Mouse (Mus musculus) lung, embryonic 14.5 days (tissue): ENCODE data around the gene Rfng. TPM values are rescaled to one million over a fixed set of nuclear protein-coding genes. Genes with fewer than 3 reads are reported as not detected.
A peak's percentile ranks its signal among the peaks of the same experiment; 100 is the strongest.

Experiments used
- ATAC-seq: fragments of 200-750 bp; cut with Nextera tagmentation; 2 replicates; pipeline ENCODE4 v1.8.0; 2017; ENCODE audit warnings: mild to moderate bottlenecking, moderate TSS enrichment, moderate library complexity; ENCODE audit not compliant: insufficient read depth
- DNase-seq: peaks from one replicate; pipeline ENCODE4 v3.0.0-alpha.2; 2015
- H3K27ac ChIP-seq: fragments of 300-500 bp; sonication (generic); 2 replicates; pipeline ENCODE4 v1.5.1; 2014; ENCODE audit warnings: low read depth, mild to moderate bottlenecking, moderate library complexity
- H3K27me3 ChIP-seq: fragments of 300-500 bp; sonication (generic); 2 replicates; pipeline ENCODE4 v1.6.1; 2014; ENCODE audit warnings: low read length, control low read depth; ENCODE audit not compliant: insufficient read depth
- H3K36me3 ChIP-seq: fragments of 300-500 bp; sonication (generic); 2 replicates; pipeline ENCODE4 v1.6.1; 2014; ENCODE audit warnings: control low read depth; ENCODE audit not compliant: insufficient read depth
- H3K4me1 ChIP-seq: fragments of 300-500 bp; sonication (generic); 2 replicates; pipeline ENCODE4 v1.6.1; 2014; ENCODE audit warnings: antibody characterized with exemption, control low read depth; ENCODE audit not compliant: insufficient read depth
- H3K4me2 ChIP-seq: fragments of 300-500 bp; sonication (generic); 2 replicates; pipeline ENCODE4 v1.6.1; 2014; ENCODE audit warnings: mild to moderate bottlenecking
- H3K4me3 ChIP-seq: fragments of 300-500 bp; sonication (generic); 2 replicates; pipeline ENCODE4 v1.5.1; 2014; ENCODE audit warnings: low read depth, low read length
- H3K9ac ChIP-seq: fragments of 300-500 bp; sonication (generic); 2 replicates; pipeline ENCODE4 v1.6.1; 2014
- H3K9me3 ChIP-seq: fragments of 300-500 bp; sonication (generic); 2 replicates; pipeline ENCODE4 v1.6.1; 2016; ENCODE audit warnings: low read depth, low read length, control low read depth
- CTCF ChIP-seq: IDR thresholded peaks from 2 replicates; pipeline ENCODE4 v1.5.1; 2016; ENCODE audit warnings: antibody characterized with exemption, low read depth
- WGBS: fragments of 180-500 bp; shearing (Covaris S2); extraction: QIAGEN DNeasy Blood & Tissue Kit; methylation state at CpG from one replicate; pipeline ENCODE4 v1.1.7; 2014; 5-methylcytosine and 5-hydroxymethylcytosine counted together
- polyA plus RNA-seq: library from polyadenylated mRNA; unstranded; fragments of >200 nt; fragmentation: Nextera tagmentation; extraction: Ambion mirVana; gene quantifications from 2 replicates; pipeline ENCODE4 v1.2.1, GENCODE M21; 2014

Rfng gene
- polyA plus RNA-seq, 1 experiment from 2014 or later, result 34.0 TPM

GRCm38 (mm10) chr11:120822321-120822720 lies 38.3 kb upstream of the Rfng start:
- WGBS, result 47% methylated on average over 4 of the region's 4 CpGs
- no peaks in the 10 kb centered on the region for H3K9me3 ChIP-seq
- H3K4me1 ChIP-seq, result peaks cover 19% of the 10 kb centered on the region
- no peak for ATAC-seq
- H3K27ac ChIP-seq, result no peak overlapping the region
- peak overlapping the region; percentile 89 for H3K4me3 ChIP-seq
- peak overlapping the region; percentile 90 for H3K9ac ChIP-seq
- no peaks in the 10 kb centered on the region for H3K27me3 ChIP-seq
- no peak for TF ChIP-seq CTCF
- DNase-seq, result no peak
- H3K36me3 ChIP-seq, result peaks cover 54% of the 10 kb centered on the region
- peak overlapping the region; percentile 97 for H3K4me2 ChIP-seq

GRCm38 (mm10) chr11:120821076-120821922 lies 37.3 kb upstream of the Rfng start:
- H3K27ac ChIP-seq, result no peak overlapping the region
- H3K4me1 ChIP-seq, result peaks cover 19% of the 10 kb centered on the region
- no peak overlapping the region; the same call in 1 of the 2 replicates for H3K4me3 ChIP-seq
- H3K27me3 ChIP-seq, result no peaks in the 10 kb centered on the region
- ATAC-seq, result no peak
- H3K9ac ChIP-seq, result peak overlapping the region; percentile 30
- 80% methylated on average over 14 of the region's 14 CpGs for WGBS
- DNase-seq, result no peak
- H3K9me3 ChIP-seq, result no peaks in the 10 kb centered on the region
- peak overlapping the region; percentile 97 for H3K4me2 ChIP-seq
- H3K36me3 ChIP-seq, result peaks cover 64% of the 10 kb centered on the region
- no peak for TF ChIP-seq CTCF

GRCm38 (mm10) chr11:120820546-120820945 lies 36.5 kb upstream of the Rfng start:
- no peaks in the 10 kb centered on the region for H3K9me3 ChIP-seq
- H3K36me3 ChIP-seq, result peaks cover 72% of the 10 kb centered on the region
- no peak for TF ChIP-seq CTCF
- no peak overlapping the region for H3K9ac ChIP-seq
- no peak overlapping the region for H3K4me2 ChIP-seq
- WGBS, result 93% methylated on average over 14 of the region's 14 CpGs
- no peak overlapping the region for H3K27ac ChIP-seq
- DNase-seq, result no peak
- peaks cover 17% of the 10 kb centered on the region for H3K4me1 ChIP-seq
- no peak for ATAC-seq
- H3K27me3 ChIP-seq, result no peaks in the 10 kb centered on the region
- H3K4me3 ChIP-seq, result no peak overlapping the region

- DNase-seq (no peak), ATAC-seq (no peak)
- Histone ChIP-seq H3K9ac (no peak overlapping the region), H3K4me1 (peaks cover 10% of the 10 kb centered on the region), H3K4me2 (no peak overlapping the region), H3K4me3 (no peak overlapping the region), H3K9me3 (no peaks in the 10 kb centered on the region), H3K27ac (no peak overlapping the region), H3K36me3 (peaks cover 82% of the 10 kb centered on the region), H3K27me3 (no peaks in the 10 kb centered on the region)
- TF ChIP-seq CTCF, result no peak
- 89% methylated on average over 6 of the region's 6 CpGs for WGBS
These were observed 35.5 kb upstream of the Rfng start for GRCm38 (mm10) chr11:120819556-120819955.

- WGBS, result 94% methylated on average over 13 of the region's 13 CpGs
- H3K27me3 ChIP-seq, result no peaks in the 10 kb centered on the region
- no peaks in the 10 kb centered on the region for H3K9me3 ChIP-seq
- TF ChIP-seq CTCF, result no peak
- H3K36me3 ChIP-seq, result peaks cover 95% of the 10 kb centered on the region
- ATAC-seq, result no peak
- no peak overlapping the region for H3K4me3 ChIP-seq
- H3K4me1 ChIP-seq, result peaks cover 10% of the 10 kb centered on the region
- no peak overlapping the region for H3K27ac ChIP-seq
- no peak overlapping the region for H3K9ac ChIP-seq
- no peak for DNase-seq
- H3K4me2 ChIP-seq, result no peak overlapping the region
These were observed 34.2 kb upstream of the Rfng start for GRCm38 (mm10) chr11:120818251-120818650.

- Histone ChIP-seq H3K36me3 (peaks cover 100% of the 10 kb centered on the region), H3K9ac (no peak overlapping the region), H3K4me2 (no peak overlapping the region), H3K4me3 (no peak overlapping the region), H3K27ac (no peak overlapping the region), H3K9me3 (no peaks in the 10 kb centered on the region), H3K27me3 (no peaks in the 10 kb centered on the region), H3K4me1 (peaks cover 5% of the 10 kb centered on the region)
- DNase-seq (no peak), ATAC-seq (no peak)
- no peak for TF ChIP-seq CTCF
- WGBS, result 85% methylated on average over 6 of the region's 6 CpGs
These were observed 33.4 kb upstream of the Rfng start for GRCm38 (mm10) chr11:120817358-120817757.

GRCm38 (mm10) chr11:120812068-120812467 lies 28.1 kb upstream of the Rfng start:
- WGBS, result 93% methylated on average over 16 of the region's 16 CpGs

More at GRCm38 (mm10) chr11:120812068-120812467, 28.1 kb upstream of the Rfng start:
- Histone ChIP-seq H3K9me3 (no peaks in the 10 kb centered on the region), H3K27ac (no peak overlapping the region), H3K27me3 (no peaks in the 10 kb centered on the region), H3K4me2 (no peak overlapping the region), H3K9ac (no peak overlapping the region), H3K4me3 (no peak overlapping the region), H3K4me1 (no peaks in the 10 kb centered on the region), H3K36me3 (peaks cover 100% of the 10 kb centered on the region)
- ATAC-seq (no peak), DNase-seq (no peak)
- no peak for TF ChIP-seq CTCF
